Mouse (Mus musculus): Measurements from ENCODE around the gene Fosb.

Fosb gene

DNA sequence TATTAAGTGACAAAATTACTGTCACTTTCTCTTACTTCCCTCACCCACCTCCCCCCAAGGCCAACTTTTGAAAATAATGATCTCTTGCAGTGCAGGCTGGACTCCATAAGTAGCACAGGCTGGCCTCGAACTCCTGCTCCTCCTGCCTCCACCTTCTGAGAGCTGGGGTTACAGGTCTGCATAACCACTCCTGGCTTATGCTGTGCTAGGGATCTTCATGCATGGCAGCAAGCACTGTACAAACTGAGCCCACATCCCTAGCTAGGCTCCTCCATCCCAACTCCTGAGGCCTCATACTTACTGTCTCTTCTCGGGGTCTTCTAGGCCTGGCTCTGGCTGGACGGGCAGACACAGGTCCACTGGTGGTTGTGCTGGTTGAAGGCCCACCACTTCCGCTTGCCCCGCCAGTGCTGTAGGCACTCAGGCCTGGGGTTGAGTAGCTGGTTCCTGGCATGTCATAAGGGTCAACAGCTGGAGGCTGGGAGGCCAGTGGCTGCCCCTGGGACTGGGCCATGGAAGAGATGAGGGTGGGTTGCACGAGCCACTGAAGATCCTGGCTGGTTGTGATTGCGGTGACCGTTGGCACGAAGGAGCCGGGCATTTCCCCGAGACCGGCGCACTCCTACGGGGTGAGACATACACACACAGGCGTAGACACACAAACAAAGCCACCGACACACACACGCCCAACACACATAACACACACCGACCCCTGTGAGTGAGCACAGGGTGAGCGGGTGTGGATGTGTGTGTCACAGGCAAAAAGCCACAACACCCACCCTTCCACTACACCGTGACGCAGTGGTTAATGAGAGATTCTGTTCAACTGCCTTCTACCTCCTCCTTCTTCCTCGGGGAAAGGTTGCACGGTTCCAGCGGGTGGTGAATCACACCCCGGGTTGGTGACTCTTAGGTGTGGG, 2.8 kb downstream of the Fosb start:
- peak; percentile 63 for DNase-seq (ENCODE audit: low read depth, low spot score)

DNA sequence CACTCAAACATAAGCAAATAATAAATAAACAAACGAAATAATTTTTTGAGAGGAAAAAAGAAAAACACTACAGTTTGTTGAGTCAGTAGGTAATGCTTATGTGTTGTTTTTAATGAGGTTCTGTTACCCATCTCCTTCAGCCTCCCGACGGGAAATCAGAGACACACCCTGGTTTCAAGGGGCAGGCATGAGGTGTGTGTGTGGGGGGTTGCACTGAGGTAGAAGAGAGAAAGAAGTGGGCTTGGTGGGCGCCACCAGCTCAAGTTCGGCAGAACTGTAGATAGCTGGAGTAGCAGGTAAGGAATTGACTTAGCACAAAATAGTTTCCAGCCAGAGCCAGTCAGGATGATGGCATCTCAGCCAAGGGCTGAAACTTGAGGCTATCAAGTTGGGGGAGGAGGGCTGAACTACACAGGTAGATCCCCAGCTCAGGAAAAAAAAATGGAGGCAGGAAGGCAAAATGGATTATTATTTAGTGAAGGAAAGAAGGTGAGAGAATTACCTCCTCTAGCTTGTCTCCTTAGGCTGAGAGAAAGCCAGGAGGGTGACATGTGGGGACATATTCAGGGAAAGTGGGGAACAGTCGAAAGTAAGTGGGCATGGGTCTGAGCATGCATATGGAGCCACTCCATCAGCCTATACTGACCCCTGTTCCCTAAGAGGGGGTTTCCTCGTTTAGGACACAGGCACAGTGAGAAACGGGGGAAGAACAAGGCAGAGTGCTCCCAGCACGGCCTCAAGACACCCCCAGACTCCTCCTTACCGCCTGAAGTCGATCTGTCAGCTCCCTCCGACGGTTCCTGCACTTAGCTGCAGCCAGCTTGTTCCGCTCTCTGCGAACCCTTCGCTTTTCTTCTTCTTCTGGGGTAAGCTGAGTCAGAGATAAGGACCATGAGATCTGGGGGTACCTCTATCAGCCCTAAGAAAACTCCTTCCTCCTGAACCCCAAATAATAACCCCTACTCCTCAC, 3.8 kb downstream of the Fosb start:
- peak; percentile 51 for DNase-seq (ENCODE audit: low read depth, low spot score)

DNA sequence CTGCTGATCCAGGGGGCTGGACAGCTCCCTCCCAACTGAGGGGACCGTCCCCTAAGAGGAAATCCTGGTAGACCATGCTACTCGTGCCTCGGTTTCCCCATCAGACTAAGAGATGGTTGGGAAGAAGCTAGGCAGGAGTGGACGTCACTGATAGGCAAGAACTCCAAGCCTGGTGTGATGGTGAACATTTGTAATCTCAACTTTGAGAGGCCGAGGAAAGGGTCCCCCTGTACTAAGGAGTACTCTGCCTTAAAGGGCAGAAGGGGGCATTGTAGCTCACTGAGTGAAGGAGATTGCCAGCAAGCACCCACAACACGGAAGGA, 4.5 kb downstream of the Fosb start:
- peak; percentile 60 for DNase-seq (ENCODE audit: low read depth, low spot score)

DNA sequence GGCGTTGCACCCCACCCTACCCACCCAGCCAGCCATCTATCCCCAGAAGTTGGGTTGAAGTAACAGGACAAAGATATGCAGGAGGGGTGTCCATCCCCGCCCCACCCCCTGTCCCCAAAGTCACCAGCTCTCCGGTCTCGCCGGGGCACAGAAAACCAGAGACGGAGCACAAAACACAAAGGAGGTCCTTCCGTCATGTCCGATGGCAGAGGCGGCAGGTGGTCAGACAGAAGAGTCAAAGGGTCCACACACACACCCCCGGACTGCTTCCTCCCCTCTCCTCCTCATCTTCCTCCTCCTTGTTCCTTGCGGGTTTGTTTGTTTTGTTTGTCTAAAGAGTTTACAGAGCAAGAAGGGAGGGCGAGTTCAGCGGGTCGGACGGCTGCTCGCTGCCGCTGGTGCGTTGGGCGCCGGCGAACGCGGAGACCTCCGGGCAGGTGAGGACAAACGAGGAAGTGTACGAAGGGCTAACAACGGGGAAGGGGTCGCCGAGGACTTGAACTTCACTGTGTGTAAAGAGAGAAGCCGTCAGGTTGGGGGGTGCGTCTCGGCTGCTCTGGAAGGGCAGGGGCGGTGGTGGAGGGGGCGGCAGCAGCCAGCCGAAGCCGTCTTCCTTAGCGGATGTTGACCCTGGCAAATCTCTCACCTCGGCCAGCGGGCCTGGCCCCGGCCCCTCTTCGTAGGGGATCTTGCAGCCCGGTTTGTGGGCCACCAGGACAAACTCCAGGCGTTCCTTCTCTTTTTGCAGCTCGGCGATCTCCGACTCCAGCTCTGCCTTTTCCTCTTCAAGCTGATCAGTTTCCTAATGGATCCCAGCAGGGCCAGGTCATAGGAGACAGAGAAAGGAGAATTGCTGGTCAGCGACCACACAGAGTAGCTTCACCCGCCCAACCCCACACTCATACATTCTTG, 5.1 kb downstream of the Fosb start:
- peak; percentile 66 for DNase-seq (ENCODE audit: low read depth, low spot score)

DNA sequence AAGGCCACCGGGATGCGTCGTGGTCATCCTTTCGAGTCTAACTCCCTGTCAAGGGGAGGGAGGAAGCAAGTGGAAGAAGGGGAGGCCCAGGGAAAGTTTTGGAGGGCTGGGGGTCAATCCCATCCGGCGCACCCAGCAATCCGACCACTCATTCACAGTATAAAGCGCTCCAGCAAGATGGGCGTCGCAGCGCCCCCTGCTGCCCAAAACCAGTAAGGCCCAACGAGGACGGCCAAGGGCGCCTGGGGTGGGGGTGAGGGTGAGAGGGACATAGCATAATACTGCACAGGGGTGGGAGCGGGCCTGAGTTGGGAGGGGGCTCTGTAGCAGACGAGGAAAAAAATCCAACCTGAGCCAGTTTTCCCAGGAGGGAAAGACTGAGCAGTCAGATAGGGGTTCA, 6.1 kb downstream of the Fosb start:
- DNase-seq (ENCODE audit: low read depth, low spot score): peak; percentile 91

DNA sequence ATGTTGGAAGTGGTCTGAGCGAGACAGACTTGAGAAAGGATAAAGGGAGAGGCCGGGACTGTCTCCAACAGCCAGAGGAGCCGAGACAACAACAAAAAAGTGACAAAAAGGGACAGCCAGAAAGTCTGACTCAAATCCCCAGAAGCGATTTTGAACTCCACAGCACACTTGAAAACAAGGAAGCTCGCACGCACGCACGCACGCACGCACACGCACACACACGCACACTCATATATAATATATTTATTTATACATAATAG, 6.9 kb downstream of the Fosb start:
- DNase-seq (ENCODE audit: low read depth, low spot score): peak; percentile 71

DNA sequence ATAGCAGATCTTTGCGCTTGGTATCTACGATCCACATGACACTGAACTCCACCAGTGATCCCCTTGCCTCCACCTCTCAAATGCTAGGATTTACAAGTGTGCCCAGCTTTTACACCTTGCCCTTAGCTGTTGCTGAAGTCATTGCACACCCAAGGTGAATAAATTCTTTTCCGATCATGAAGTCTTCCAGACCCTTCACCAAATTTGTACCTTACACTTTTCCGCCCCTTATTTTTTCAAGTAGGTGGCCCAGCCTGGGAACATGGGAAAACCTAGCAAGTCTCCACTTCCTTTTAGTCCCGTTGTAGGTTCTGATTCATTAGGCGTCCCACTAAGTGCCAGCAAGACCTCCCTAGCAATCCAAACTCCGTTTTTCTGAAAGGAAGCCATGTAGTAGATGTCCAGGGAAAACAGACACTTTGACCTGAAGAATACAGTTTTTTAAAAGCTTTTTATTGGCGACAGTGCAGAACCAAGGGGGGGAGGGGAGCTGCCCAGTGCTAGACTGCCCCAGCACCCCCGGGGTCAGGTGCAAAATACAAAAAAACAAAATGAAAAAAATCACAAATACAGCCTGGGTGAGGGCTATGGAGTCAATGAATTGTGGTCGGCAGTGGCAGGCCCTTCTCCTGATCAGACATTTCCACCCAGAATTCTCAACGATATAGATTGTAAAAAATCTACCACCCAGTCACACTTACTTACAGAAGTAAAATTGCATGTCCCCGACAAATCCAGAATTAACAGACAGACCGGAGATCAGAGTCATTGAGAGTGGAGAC, 7.4 kb downstream of the Fosb start:
- DNase-seq (ENCODE audit: low read depth, low spot score): peak; percentile 71

DNA sequence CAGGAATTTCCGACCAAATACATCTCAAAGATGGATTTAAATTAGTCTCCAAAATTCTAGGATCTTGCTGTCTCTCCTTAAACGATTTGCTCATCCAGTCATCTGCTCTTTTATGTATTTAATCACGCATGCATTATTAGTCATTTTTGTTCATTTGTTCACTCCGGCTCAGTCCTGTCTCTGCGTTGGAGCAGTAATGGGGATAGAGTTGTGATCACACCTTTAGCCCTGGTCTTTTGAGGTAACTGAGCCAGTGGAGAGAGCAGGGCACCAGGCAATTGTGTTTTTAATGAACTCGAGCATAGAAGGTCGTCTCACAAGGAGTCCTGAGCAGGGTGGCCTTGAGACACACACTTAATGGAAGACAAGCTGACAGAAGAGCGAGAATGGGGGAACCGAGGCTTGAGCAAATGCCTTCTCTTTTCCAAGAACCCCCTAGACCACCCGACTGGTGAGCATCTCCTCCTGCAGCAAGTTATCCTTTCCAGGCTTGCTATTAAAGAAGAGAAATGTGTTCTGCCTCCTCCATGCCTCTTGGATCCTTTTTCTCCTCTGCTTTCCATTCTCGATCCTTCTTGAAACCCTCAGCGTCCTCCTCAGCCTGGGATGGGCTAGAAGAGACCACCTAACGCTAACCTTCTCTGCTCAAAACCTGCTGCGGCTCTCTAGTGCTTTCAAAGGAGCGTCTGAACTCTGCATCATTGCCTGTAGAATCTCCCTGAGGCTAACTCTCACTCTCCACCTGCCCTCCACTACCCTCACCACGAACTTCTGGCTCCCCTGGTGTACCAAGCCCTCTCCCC, 8.2 kb downstream of the Fosb start:
- peak; percentile 54 for DNase-seq (ENCODE audit: low read depth, low spot score)

DNA sequence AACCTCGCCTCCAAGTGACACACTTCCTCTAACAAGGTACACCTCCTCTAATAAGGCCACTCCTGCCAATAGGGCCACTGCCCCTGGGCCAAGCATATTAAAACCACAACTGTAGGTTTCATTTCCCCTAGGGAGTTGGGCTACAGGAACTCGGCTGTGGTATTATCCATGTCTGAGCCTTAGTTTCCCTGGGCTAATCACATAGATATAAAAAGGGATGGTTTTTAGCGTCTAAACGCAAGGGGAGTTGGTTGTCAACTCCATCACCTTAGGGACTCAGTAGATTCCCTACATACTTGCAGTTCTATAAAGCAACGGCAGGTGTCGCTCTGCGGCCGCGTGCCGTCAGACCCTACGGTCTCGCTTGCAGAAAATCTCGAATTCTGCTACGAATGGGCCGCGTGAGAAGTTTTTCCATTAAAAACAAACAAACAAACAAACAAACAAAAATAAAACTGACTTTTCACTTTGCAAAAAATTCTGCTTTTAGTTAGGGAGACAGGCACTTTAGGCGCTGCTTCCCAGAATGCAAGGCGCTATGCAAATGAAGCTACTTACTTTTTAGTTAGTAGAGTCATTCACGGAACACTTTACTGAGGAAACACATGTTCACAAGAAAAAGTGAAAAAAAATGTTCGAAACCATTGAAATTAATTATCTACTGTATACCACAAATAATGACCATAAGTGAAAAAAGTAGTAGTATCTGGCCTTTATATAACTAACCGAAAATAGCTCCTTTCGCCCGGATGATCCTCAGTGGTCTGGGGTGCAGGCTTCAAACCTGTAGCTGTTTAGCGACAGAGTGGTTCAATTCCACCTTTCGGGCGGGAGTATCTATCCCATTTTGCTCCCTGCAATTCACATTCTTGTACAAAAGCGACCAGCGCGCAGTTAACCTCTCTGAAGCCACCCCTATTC, 9.1 kb downstream of the Fosb start:
- DNase-seq (ENCODE audit: low read depth, low spot score): peak; percentile 93

DNA sequence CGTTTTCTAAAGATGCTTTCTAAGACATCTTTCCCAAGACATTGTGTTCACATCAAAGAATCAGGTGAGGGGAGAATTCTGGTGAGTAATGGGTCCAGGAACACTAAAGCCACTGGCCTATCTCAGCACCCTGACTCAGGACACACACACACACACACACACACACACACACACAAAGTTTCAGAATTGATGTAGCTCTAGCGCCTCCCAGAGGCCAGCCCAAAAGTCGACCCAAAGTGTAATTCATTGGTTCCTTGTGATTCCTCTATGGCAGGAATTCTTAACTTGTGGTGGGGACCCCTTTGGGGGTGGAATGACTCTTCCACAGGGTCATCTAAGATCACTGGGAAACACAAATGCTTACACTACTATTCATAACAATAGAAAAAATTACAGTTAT, 10.7 kb downstream of the Fosb start:
- DNase-seq (ENCODE audit: low read depth, low spot score): peak; percentile 76

DNA sequence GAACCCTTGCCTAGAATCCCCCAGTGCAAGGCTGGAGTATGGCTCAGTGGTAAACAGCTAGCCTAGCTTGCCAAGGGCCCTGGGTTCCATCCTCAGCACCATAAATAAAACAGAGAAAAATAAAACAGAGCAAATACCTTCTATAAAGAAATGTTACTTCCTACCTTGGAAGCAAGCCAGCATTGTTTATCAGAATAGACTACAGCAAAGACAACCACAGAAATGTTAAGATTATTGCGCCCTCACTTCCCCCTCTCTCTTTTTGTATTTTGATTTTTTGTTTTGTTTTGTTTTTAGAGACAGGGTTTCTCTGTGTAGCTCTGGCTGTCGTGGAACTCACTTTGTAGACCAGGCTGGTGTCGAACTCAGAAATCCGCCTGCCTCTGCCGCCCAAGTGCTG, 12.1 kb downstream of the Fosb start:
- no peak for DNase-seq (ENCODE audit: low read depth, low spot score)

DNA sequence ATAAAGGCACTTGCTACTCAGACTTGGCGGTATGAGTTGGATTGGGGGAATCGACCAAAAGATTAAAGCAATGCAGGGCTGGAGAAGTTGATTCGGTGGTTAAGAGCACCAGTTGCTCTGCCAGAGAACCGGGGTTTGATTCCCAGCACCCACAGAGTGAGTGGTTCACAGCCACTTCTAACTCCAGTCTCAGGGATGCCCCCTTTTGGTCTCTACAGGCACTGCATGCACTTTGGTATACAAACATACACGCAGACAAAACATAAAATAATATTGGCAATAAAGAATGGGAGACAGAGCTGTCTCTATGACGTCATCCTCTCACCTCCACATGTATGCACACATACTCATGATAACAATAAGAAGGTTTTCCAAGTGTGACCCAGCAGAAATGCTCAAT, 12.8 kb downstream of the Fosb start:
- DNase-seq (ENCODE audit: low read depth, low spot score): peak; percentile 47

DNA sequence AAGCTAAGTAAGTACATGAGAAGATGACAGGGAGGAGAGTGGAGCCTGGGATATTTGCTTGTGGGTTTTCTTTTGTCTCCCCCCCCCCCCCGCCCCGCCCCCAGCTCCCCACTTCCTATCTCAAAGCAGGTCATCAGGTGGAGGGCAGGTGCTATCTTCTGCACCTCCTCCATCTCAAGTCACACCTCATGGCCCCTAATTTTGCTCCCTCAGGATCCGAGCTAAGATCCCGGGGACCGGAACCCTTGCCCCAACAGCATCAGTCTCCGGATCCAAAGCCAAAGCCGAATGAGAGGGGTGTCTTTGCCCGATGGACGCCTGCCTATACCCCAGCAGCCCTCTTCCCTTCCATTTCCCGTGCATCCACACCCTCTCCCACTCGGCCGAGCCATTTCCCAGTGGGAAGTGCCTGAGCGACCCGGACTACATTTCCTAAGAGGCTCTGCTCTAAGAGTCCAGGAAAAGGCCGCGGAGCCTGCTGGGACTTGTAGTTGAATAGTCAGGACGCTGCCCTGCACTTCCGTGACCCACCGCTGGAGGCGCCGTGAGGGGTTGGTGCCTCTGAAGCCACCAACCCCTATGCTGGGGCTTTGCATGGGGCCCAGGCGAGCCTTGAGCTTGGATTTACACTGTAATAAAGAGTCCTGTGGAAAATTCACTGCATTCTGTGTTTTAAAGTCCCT, 14.2 kb downstream of the Fosb start:
- DNase-seq (ENCODE audit: low read depth, low spot score): peak; percentile 94

DNA sequence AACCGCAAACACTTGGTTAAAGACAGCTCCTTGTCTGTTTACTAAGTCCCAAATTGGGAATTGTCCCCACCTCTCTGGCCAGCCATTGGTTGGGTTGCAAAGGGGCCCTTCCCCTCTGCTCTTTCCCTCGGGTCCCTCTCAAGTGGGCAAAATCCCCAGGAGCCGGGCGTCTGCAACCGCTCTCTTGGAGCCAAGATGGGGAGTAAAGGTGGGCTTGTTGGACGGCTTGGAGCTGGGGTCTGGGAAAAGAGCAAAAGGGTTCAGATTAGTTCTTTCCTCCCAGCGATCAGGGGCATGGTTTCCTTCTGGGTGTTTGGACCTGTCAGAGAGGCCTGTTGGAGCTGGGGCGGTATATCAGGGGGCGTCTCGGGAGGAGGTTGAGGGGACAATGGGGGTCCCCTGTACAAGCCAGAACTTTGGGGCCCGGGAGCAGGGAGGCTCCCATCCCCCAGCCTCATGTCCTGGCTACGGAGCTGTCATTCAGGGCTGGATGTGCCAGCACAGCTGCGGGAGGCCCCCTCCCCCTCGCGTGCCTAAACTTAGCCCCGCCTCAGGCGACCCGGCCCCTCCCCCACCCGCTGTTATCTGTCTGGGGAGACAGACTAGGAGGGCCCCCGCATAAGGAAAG, 18.8 kb downstream of the Fosb start:
- no peak for DNase-seq (ENCODE audit: low read depth, low spot score)

DNA sequence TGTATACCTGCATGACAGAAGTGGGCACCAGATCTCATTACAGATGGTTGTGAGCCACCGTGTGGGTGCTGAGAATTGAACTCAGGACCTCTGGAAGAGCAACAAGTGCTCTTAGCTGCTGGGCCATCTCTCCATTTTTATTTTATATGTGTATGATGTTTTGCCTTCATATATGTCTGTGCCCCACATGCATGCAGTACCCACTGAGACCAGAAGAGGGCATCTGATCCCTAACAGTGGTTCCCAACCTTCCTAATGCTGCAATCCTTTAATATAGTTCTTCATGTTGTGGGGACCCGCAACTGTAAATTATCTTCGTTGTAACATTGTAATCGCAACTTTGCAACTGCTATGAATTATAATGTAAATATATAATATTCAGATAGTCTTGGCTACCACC, 25.1 kb downstream of the Fosb start:
- peak; percentile 80 for DNase-seq (ENCODE audit: low read depth, low spot score)

DNA sequence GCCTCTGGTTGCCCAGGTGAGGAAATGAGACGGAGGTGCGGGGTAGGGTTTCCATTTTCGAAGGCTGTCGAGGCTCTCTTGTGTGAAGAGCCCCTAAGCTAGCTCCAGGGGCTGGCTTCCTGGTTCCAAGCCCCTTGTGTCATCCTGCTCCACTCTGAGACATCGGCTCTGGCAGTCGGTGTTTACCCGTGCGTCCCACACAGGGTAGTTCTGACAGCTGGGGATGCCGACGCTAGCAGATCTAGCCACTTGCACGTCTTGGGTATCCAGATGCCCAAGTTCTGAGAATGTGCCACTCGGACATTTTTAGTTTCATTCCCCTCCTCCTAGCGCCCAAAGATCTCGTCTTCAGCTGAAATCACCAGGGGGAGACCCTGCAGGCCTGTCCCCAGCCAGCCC, 26.4 kb downstream of the Fosb start:
- no peak for DNase-seq (ENCODE audit: low read depth, low spot score)

DNA sequence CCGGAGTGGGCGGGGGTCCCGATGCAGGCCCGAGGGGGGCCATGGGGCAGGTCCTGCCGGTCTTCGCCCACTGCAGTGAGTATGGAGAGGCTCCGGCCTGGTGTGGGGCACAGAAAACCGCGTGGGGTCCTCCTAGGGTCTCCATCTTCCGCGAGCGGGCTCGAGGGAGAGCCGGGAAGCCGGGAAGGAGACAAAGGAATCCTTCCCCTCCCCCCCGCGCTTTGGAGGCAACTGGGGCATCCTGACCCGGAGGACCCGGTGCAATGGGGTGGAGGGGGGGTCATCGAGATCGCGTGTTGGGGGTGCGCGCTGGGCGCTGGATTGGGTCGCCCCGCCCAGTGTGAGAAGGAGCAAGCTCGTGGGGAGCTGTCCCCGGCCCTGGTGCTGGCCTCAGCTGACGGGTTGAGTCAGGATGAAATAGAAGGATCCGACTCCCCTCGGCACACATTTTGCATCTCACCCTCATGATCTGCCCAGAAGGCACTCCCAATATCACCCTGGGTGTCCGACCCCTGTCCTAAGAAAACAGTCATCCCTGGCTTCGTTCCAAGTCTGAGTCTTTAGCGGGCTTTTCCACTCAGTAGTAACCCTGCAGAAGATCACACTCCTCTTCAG, 27.0 kb downstream of the Fosb start:
- DNase-seq (ENCODE audit: low read depth, low spot score): peak; percentile 73

DNA sequence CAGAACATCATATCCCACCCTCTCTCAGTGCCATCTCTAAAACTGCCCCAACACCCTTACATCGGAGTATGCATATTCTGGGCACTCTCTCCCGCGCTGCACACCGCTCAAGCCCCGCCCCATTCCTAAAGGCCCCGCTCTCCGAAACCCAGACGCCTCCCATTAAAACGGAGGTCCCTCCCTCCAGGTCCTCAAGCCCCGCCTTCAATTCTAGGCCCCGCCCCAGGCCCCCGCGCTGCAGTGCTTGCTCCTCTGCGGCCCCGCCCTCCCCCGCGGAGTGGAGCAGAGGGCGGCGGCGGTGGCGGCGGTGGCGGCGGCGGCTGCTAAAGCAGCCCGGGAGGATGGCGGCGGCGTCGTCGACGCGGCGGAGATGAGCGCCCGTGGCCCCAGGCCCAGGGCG, 27.5 kb downstream of the Fosb start, which contains the start of gene Rtn2:
Gene Rtn2, plus strand, starts transcription at position 240 of the 400 bp plus-strand sequence.
- DNase-seq (ENCODE audit: low read depth, low spot score): peak; percentile 87

Measured in CD4-positive, CD25-positive, alpha-beta regulatory T cell, adult 2 months (primary cell).